Mouse (Mus musculus) heart, adult 2 months (tissue): ENCODE data around the gene Clrn3. TPM values are rescaled to one million over a fixed set of nuclear protein-coding genes. Genes with fewer than 3 reads are reported as not detected.

Experiments used
- DNase-seq, 2 experiments: peaks; one replicate each; pipeline ENCODE4 v3.0.0; 2021
- H3K27ac ChIP-seq: fragments of 200-600 bp; 2 replicates; pipeline ENCODE4 v1.8.1; 2022
- H3K27me3 ChIP-seq: fragments of 200-500 bp; 2 replicates; pipeline ENCODE4 v1.6.1; 2012; ENCODE audit warnings: mild to moderate bottlenecking, low read length, inconsistent platforms, mixed read lengths; ENCODE audit not compliant: control insufficient read depth, insufficient read depth
- H3K36me3 ChIP-seq: fragments of 200-500 bp; 2 replicates; pipeline ENCODE4 v1.6.1; 2012; ENCODE audit warnings: low read length, inconsistent platforms; ENCODE audit not compliant: control insufficient read depth, insufficient read depth
- H3K4me1 ChIP-seq: fragments of 200-500 bp; 2 replicates; pipeline ENCODE4 v1.6.1; 2011; ENCODE audit warnings: low read length; ENCODE audit not compliant: control insufficient read depth, insufficient read depth
- H3K4me3 ChIP-seq: fragments of 200-600 bp; 2 replicates; pipeline ENCODE4 v1.8.1; 2022
- H3K79me2 ChIP-seq: fragments of 200-500 bp; replicated peaks from 2 replicates; pipeline ENCODE4 v1.6.1; 2012; ENCODE audit warnings: mild to moderate bottlenecking, inconsistent platforms, low read length, moderate library complexity, mixed read lengths; ENCODE audit not compliant: control insufficient read depth, insufficient read depth
- H3K9ac ChIP-seq: fragments of 200-500 bp; 2 replicates; pipeline ENCODE4 v1.6.1; 2012; ENCODE audit warnings: low read depth, mild to moderate bottlenecking, control low read depth, inconsistent platforms, low read length, mixed read lengths
- CTCF ChIP-seq: fragments of 200-600 bp; IDR thresholded peaks from 2 replicates; pipeline ENCODE4 v1.8.1; 2022; ENCODE audit warnings: antibody characterized with exemption, mild to moderate bottlenecking, moderate library complexity
- EP300 ChIP-seq: fragments of 200-500 bp; IDR thresholded peaks from 2 replicates; pipeline ENCODE4 v1.6.1; 2011; ENCODE audit warnings: low read depth, low read length, control low read depth; ENCODE audit not compliant: insufficient read depth
- POLR2A ChIP-seq: fragments of 200-500 bp; IDR thresholded peaks from 2 replicates; pipeline ENCODE4 v1.6.1; 2011; ENCODE audit warnings: mild to moderate bottlenecking, low read depth, low read length, control low read depth; ENCODE audit not compliant: insufficient read depth
- WGBS: fragments of 180-500 bp; shearing (Covaris S2); methylation state at CpG from one replicate; pipeline ENCODE4 v1.1.7; 2018; 5-methylcytosine and 5-hydroxymethylcytosine counted together
- intact Hi-C: fragments of 180-260 bp; cut with DNase I; formaldehyde crosslinking; loops from one replicate; pipeline ENCODE4 v1.15.1; 2025
- polyA plus RNA-seq: library from polyadenylated mRNA; depleted of rRNA; stranded (reverse); fragments of >200 nt; gene quantifications from 2 replicates; pipeline ENCODE4 v1.2.3, GENCODE M21; 2012
- total RNA-seq, 2 experiments: library from RNA; stranded (reverse); gene quantifications; 2 replicates each; pipeline ENCODE4 v1.2.3; 2021

Gene Clrn3
- total and polyA plus RNA-seq, 3 experiments: not detected

DNA sequence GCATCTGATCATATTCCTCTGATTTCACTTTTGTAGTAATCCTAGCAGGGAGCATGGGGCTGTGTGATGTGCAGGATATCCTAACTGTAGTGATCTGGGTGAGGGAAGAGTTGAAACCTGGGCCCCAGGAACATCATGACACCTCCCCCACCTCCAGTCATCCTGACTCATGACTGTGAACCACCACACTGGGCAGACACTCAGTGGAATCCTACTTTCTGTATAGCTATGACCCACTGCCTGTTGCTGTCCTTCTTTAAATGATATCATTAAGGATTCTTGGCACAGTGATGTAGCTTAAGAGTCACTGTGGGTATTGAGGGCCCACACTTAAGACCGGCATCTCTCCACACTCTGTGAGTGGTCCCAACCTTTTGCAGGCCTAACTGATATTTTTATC, 39.1 kb upstream of the Clrn3 start:
- intact Hi-C loops: loop anchor here (2.0 kb wide), 1 partner anchor 15 kb away; no protein-coding TSS in a partner anchor
- H3K36me3 ChIP-seq: no peaks in the 10 kb centered on the region
- no peaks in the 10 kb centered on the region for H3K27me3 ChIP-seq
- peaks cover 3% of the 10 kb centered on the region; the same call in 1 of the 2 replicates for H3K4me1 ChIP-seq
- WGBS: 53% methylated on average over 1 of the region's 1 CpGs
- DNase-seq: no peak
- H3K79me2 ChIP-seq: no peaks in the 10 kb centered on the region
- TF ChIP-seq POLR2A: no peak
- no peak for TF ChIP-seq EP300
- no peak for TF ChIP-seq CTCF
- H3K4me3 ChIP-seq: no peak overlapping the region
- H3K9ac ChIP-seq: no peak overlapping the region
- H3K27ac ChIP-seq: no peak overlapping the region

DNA sequence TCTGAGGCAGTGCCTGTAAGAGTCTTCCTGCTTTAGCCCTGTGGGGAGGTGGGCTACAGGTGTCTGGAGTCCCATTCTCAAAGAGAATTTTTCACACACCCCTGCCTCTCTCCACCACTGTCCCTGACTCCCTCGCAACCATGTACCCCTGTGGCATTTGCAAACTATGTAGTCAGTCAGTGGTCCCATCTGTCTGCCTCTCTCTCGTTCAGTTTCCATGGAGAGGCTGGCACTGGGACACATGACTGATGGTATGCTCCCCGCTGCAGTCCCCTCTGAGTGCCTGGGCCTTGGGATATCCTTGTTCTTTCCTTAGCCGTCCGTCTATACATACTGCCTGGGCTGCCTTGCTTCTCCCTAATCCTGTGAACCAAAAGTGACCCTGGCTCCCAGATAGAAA, 37.6 kb upstream of the Clrn3 start:
- H3K27ac ChIP-seq: no peak overlapping the region
- WGBS: 92% methylated on average over 5 of the region's 5 CpGs
- no peaks in the 10 kb centered on the region for H3K36me3 ChIP-seq
- intact Hi-C loops: loop anchor here (2.0 kb wide), 1 partner anchor 13 kb away; no protein-coding TSS in a partner anchor
- DNase-seq: no peak
- no peaks in the 10 kb centered on the region for H3K27me3 ChIP-seq
- H3K4me3 ChIP-seq: no peak overlapping the region
- no peaks in the 10 kb centered on the region; the same call in 1 of the 2 replicates for H3K4me1 ChIP-seq
- H3K79me2 ChIP-seq: no peaks in the 10 kb centered on the region
- no peak overlapping the region for H3K9ac ChIP-seq
- no peak for TF ChIP-seq CTCF
- no peak for TF ChIP-seq POLR2A
- no peak for TF ChIP-seq EP300

- Histone ChIP-seq H3K4me1 (no peaks in the 10 kb centered on the region; the same call in 1 of the 2 replicates), H3K27me3 (no peaks in the 10 kb centered on the region), H3K4me3 (no peak overlapping the region), H3K79me2 (no peaks in the 10 kb centered on the region), H3K27ac (no peak overlapping the region), H3K36me3 (no peaks in the 10 kb centered on the region), H3K9ac (no peak overlapping the region)
- no peak for DNase-seq
- TF ChIP-seq POLR2A (no peak), CTCF (no peak), EP300 (no peak)
- intact Hi-C loops: no loop called here
- WGBS: 84% methylated on average over 8 of the region's 8 CpGs
Measured at GRCm38 (mm10) chr7:135564022-135564421, 35.6 kb upstream of the Clrn3 start.

GRCm38 (mm10) chr7:135560280-135560679, 31.8 kb upstream of the Clrn3 start:
- WGBS: 84% methylated on average over 1 of the region's 1 CpGs
- H3K27me3 ChIP-seq: no peaks in the 10 kb centered on the region
- no peaks in the 10 kb centered on the region for H3K36me3 ChIP-seq
- intact Hi-C loops: no loop called here
- DNase-seq: no peak
- H3K27ac ChIP-seq: no peak overlapping the region
- H3K4me3 ChIP-seq: no peak overlapping the region
- H3K79me2 ChIP-seq: no peaks in the 10 kb centered on the region
- no peaks in the 10 kb centered on the region; the same call in 1 of the 2 replicates for H3K4me1 ChIP-seq
- no peak overlapping the region for H3K9ac ChIP-seq
- TF ChIP-seq POLR2A: no peak
- TF ChIP-seq EP300: no peak
- TF ChIP-seq CTCF: no peak

DNA sequence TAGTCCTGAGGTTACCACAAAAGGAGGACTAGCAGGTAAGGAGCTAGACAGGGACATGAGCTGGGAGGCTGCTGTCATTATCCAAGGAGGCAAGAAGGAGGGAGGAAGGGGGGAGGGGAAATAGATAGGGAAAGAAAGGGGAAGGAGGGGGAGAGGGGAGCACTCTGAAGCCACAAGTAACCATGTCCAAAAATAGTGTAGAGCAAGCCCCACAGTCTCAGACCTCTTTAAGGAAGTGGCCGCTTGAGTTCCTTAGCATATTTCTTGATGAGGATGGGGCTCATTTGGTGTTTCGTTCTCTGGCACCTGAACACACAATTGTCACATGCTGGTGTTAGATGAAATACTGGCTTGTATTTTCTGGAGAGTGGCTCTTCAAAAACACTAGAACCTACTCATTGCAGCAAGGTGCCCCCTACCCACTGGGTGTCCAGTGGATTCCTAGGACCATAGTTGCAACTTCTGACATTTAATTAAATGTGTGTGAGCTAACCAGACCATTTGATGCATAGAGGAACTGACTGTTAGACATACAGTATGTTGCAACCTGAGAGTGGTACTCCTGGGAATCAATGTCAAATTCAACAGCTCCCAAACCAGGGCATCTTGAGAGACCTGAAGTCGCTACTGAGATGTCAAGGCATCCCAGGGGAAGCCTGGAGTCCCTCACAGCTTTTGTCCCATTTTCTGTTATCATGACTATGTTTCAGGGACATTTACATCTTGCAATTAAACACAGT, 28.4 kb upstream of the Clrn3 start:
- Histone ChIP-seq H3K27ac (no peak overlapping the region), H3K9ac (no peak overlapping the region), H3K4me3 (no peak overlapping the region), H3K4me1 (peaks cover 3% of the 10 kb centered on the region), H3K79me2 (no peaks in the 10 kb centered on the region), H3K36me3 (no peaks in the 10 kb centered on the region), H3K27me3 (no peaks in the 10 kb centered on the region)
- TF ChIP-seq EP300 (no peak), CTCF (no peak)
- no peak for DNase-seq
- WGBS: 70% methylated on average over 3 of the region's 3 CpGs
- intact Hi-C loops: no loop called here

- WGBS: 82% methylated on average over 3 of the region's 3 CpGs
- H3K27me3 ChIP-seq: no peaks in the 10 kb centered on the region
- TF ChIP-seq POLR2A: no peak
- intact Hi-C loops: loop anchor here (2.0 kb wide), 1 partner anchor 13 kb away; no protein-coding TSS in a partner anchor
- no peak overlapping the region for H3K4me3 ChIP-seq
- H3K27ac ChIP-seq: no peak overlapping the region
- no peaks in the 10 kb centered on the region for H3K79me2 ChIP-seq
- no peak for DNase-seq
- H3K36me3 ChIP-seq: no peaks in the 10 kb centered on the region
- H3K4me1 ChIP-seq: peaks cover 3% of the 10 kb centered on the region
- no peak overlapping the region for H3K9ac ChIP-seq
Measured at GRCm38 (mm10) chr7:135553550-135553949, 25.1 kb upstream of the Clrn3 start.
